In the genomic region with DNA sequence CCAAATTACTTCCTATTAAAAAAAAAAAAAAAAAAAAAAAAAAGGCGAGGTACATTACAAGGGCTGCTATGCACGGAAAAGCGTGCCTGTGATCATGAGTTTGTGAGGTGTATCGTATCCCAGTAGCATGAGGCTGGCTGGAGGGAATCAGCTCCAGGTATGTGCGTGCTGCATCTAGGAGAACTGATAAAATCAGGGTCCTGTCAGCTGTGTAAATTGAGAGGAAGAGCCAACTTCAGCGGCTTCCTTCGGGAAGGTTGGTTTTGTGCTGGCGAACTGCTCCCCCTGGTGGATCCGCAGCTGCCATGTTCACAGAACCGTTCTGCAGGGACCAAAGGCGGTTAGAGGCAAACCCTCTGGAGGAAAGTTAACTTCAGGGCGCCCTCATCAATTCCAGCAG, we compare ENCODE assay signal across 7 mouse cellular contexts.
DNase-seq lines count a peak whose midpoint lies in the region; ATAC-seq and TF ChIP-seq lines count a peak whose summit lies in the region.

No protein-coding gene starts in this region.

- peak; percentile 90 for ATAC-seq in granulocyte monocyte progenitor cell, adult 5-6 weeks (replicated peaks; ENCODE audit: poor library complexity, severe bottlenecking)
- peak; percentile 54; the same call in 1 of the 2 replicates for ATAC-seq in intestine, postnatal 0 days

- H3K9me3 ChIP-seq in intestine, postnatal 0 days (ENCODE audit: control insufficient read depth) = no peaks in the 10 kb centered on the region

- no peak overlapping the region for H3K9ac ChIP-seq in intestine, postnatal 0 days (ENCODE audit: low read depth, low read length)

- 0 out of 2 replicates have a peak, but pooled peaks cover 3% of the 10 kb centered on the region for H3K4me1 ChIP-seq in intestine, postnatal 0 days (replicated peaks; ENCODE audit: control insufficient read depth, insufficient read depth, low read length)

- no peaks in the 10 kb centered on the region for H3K36me3 ChIP-seq in intestine, postnatal 0 days (ENCODE audit: control insufficient read depth, insufficient read depth)

- H3K27ac ChIP-seq in intestine, postnatal 0 days (ENCODE audit: low read depth, low read length) = no peak overlapping the region

- DNase-seq in adrenal gland, postnatal 36 days = peak; percentile 84 to 90
- DNase-seq in embryo, embryonic 9.5 days (ENCODE audit: extremely low spot score) = peak; percentile 83
- peak; percentile 80 to 81 for DNase-seq in left cerebral cortex, postnatal 25 days (ENCODE audit: low spot score in 2 of 2)
- DNase-seq in mesoderm, embryonic 11.5 days (ENCODE audit: low read depth, low spot score) = peak; percentile 90
- peak; percentile 58 for DNase-seq in skeletal muscle tissue, adult 2 months (ENCODE audit: low read depth, low spot score)

- peak overlapping the region; percentile 58 for H3K4me2 ChIP-seq in intestine, postnatal 0 days (replicated peaks; ENCODE audit: low read depth)

- intact Hi-C loops in left cerebral cortex, postnatal 25 days (cut with DNase I) = loop anchor here (1.0 to 10.0 kb wide), 5 partner anchors 33 to 1920 kb away; no protein-coding TSS in a partner anchor

- no peaks in the 10 kb centered on the region for H3K27me3 ChIP-seq in intestine, postnatal 0 days (replicated peaks; ENCODE audit: control insufficient read depth, insufficient read depth, low read length)

- peak overlapping the region; percentile 24 for H3K4me3 ChIP-seq in intestine, postnatal 0 days (ENCODE audit: low read depth, low read length)

- WGBS in intestine, postnatal 0 days = under 1% methylated on average over 12 of the region's 12 CpGs

- TF ChIP-seq CTCF in intestine, postnatal 0 days (IDR thresholded peaks at IDR 0.05; ENCODE audit: low read depth) = peak; percentile 92
